Mouse (Mus musculus) left cerebral cortex, adult 8-10 months (tissue): ENCODE measurements at regions not wholly inside any gene's neighbourhood (a gene's known extent, or its start where the extent isn't known, plus 50 kb on each side); places are given as distances from the start of the nearest gene placed in this dataset.

Experiments
- DNase-seq, 2 experiments: peaks; one replicate each; pipeline ENCODE4 v3.0.0; 2022; ENCODE audit warnings: low spot score in 2 of 2

- peak in 1 of 2 experiments; percentile 54 for DNase-seq
Observed at GRCm38 (mm10) chr4:33686135-33686534, 238.3 kb upstream of the Cnr1 start.

- DNase-seq: no peak
Observed at GRCm38 (mm10) chr4:33687434-33687833, 237.0 kb upstream of the Cnr1 start.

- DNase-seq: no peak
Observed at GRCm38 (mm10) chr4:33693441-33693840, 231.0 kb upstream of the Cnr1 start.

GRCm38 (mm10) chr4:33696969-33697368 lies 227.4 kb upstream of the Cnr1 start:
- peak in 1 of 2 experiments; percentile 74 for DNase-seq

GRCm38 (mm10) chr4:33702028-33702666 lies 222.2 kb upstream of the Cnr1 start:
- DNase-seq: no peak

- no peak for DNase-seq
Observed at GRCm38 (mm10) chr4:33705722-33706121, 218.7 kb upstream of the Cnr1 start.

- no peak for DNase-seq
Observed at GRCm38 (mm10) chr4:33706785-33707184, 217.6 kb upstream of the Cnr1 start.

- no peak for DNase-seq
Observed at GRCm38 (mm10) chr4:33716475-33717117, 207.8 kb upstream of the Cnr1 start.

- DNase-seq: no peak
Observed at GRCm38 (mm10) chr4:33720972-33721371, 203.4 kb upstream of the Cnr1 start.

GRCm38 (mm10) chr4:33721971-33722370 lies 202.4 kb upstream of the Cnr1 start:
- DNase-seq: no peak

GRCm38 (mm10) chr4:33731837-33732236 lies 192.6 kb upstream of the Cnr1 start:
- no peak for DNase-seq

GRCm38 (mm10) chr4:33734923-33735322 lies 189.5 kb upstream of the Cnr1 start:
- no peak for DNase-seq

GRCm38 (mm10) chr4:33735442-33735966 lies 188.9 kb upstream of the Cnr1 start:
- peak in 1 of 2 experiments; percentile 27 for DNase-seq

GRCm38 (mm10) chr4:33736061-33736701 lies 188.2 kb upstream of the Cnr1 start:
- peak; percentile 52 to 75 for DNase-seq

- no peak for DNase-seq
Observed at GRCm38 (mm10) chr4:33737337-33737736, 187.1 kb upstream of the Cnr1 start.

- DNase-seq: no peak
Observed at GRCm38 (mm10) chr4:33737859-33738417, 186.5 kb upstream of the Cnr1 start.

- DNase-seq: no peak
Observed at GRCm38 (mm10) chr4:33739211-33739904, 185.0 kb upstream of the Cnr1 start.

GRCm38 (mm10) chr4:33740982-33741381 lies 183.4 kb upstream of the Cnr1 start:
- DNase-seq: no peak

GRCm38 (mm10) chr4:33745180-33745579 lies 179.2 kb upstream of the Cnr1 start:
- no peak for DNase-seq

GRCm38 (mm10) chr4:33747316-33747895 lies 177.0 kb upstream of the Cnr1 start:
- DNase-seq: no peak

GRCm38 (mm10) chr4:33767721-33768120 lies 156.7 kb upstream of the Cnr1 start:
- DNase-seq: no peak
